Mouse (Mus musculus): Measurements from ENCODE around the gene Taf3.

- TF ChIP-seq MYOG (IDR thresholded peaks at IDR 0.05; ENCODE audit: control insufficient read depth, extremely low read depth, insufficient read length) (no peak), CTCF (IDR thresholded peaks at IDR 0.05; ENCODE audit: control insufficient read depth, insufficient read depth, insufficient read length) (no peak), USF1 (IDR thresholded peaks at IDR 0.05; ENCODE audit: low read depth) (no peak)
These were observed 163.7 kb downstream of the Taf3 start for GRCm38 (mm10) chr2:9884533-9885216.
